12 mouse cellular contexts compared by ENCODE assay signal in the genomic region with DNA sequence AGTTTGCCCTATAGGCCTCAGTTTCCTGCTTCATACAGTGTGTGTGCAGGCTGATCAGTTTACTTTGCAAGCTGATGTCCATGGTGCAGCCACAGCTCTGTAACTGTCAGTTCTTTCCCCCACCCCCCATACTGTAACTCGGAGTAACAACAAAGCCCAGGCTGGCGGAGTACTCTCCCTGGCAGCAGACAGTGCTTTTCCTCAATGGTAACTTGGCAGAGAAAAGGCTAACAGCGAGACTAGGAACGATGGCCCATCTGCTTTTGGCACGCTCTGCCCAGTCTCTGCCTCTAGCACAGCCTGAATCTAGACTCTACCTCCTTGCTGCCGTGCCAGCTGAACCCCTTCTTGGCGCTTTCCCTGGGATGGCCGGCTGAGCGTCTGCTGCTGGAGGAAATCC. TPM values are rescaled to one million over a fixed set of nuclear protein-coding genes. Genes with fewer than 3 reads are reported as not detected.
DNase-seq lines count a peak whose midpoint lies in the region; ATAC-seq and TF ChIP-seq lines count a peak whose summit lies in the region.
"Had no signal": no experiment of that assay in that cellular context is flagged by ENCODE, and none has a peak within 500 bp of the region (broad histone marks: within the 10 kb centered on the region; RNA-seq: fewer than 3 reads in every experiment).

No protein-coding gene starts in this region.

- 0 out of 2 replicates have a peak overlapping the region, but pooled peaks have one; percentile 31 for H3K27ac ChIP-seq in forebrain, embryonic 15.5 days (replicated peaks)
- H3K27ac ChIP-seq in forebrain, embryonic 10.5 days, result no peak overlapping the region
- no peak overlapping the region for H3K27ac ChIP-seq in thymus, adult 2 months (ENCODE audit: control insufficient read depth, insufficient read depth, low read length)
- no peak overlapping the region for H3K27ac ChIP-seq in liver, embryonic 12.5 days
- H3K27ac ChIP-seq: kidney, postnatal 0 days; liver, embryonic 14.5 days; stomach, embryonic 15.5 days had no signal

- ATAC-seq in forebrain, embryonic 15.5 days (replicated peaks), result peak; percentile 85
- ATAC-seq in liver, embryonic 12.5 days, result no peak

- H3K9ac ChIP-seq in forebrain, embryonic 15.5 days (replicated peaks), result no peak overlapping the region
- no peak overlapping the region for H3K9ac ChIP-seq in liver, embryonic 12.5 days
- H3K9ac ChIP-seq: liver, embryonic 14.5 days; stomach, embryonic 15.5 days had no signal

- H3K36me3 ChIP-seq in forebrain, embryonic 15.5 days, result no peaks in the 10 kb centered on the region
- H3K36me3 ChIP-seq in forebrain, embryonic 10.5 days (replicated peaks), result no peaks in the 10 kb centered on the region
- peaks cover 25% of the 10 kb centered on the region for H3K36me3 ChIP-seq in thymus, adult 2 months (ENCODE audit: control insufficient read depth, insufficient read depth, low read length)
- H3K36me3 ChIP-seq in liver, embryonic 12.5 days, result no peaks in the 10 kb centered on the region
- H3K36me3 ChIP-seq: stomach, embryonic 15.5 days had no signal

- no peak overlapping the region for H3K4me2 ChIP-seq in forebrain, embryonic 15.5 days (replicated peaks)
- H3K4me2 ChIP-seq in liver, embryonic 12.5 days, result no peak overlapping the region
- H3K4me2 ChIP-seq: stomach, embryonic 15.5 days had no signal

- no peaks in the 10 kb centered on the region for H3K27me3 ChIP-seq in forebrain, embryonic 15.5 days
- H3K27me3 ChIP-seq in forebrain, embryonic 10.5 days (ENCODE audit: poor library complexity, severe bottlenecking), result peaks cover 95% of the 10 kb centered on the region
- no peaks in the 10 kb centered on the region for H3K27me3 ChIP-seq in thymus, adult 2 months (ENCODE audit: control insufficient read depth, insufficient read depth, low read length)
- H3K27me3 ChIP-seq in liver, embryonic 12.5 days (replicated peaks), result 0 out of 2 replicates have a peak, but pooled peaks cover 7% of the 10 kb centered on the region
- H3K27me3 ChIP-seq: stomach, embryonic 15.5 days had no signal

- TF ChIP-seq CTCF in thymus, adult 2 months (IDR thresholded peaks at IDR 0.05; ENCODE audit: borderline replicate concordance, control insufficient read depth, extremely low read depth, insufficient read depth, low read length, poor library complexity), result no peak

- 66% methylated on average over 9 of the region's 9 CpGs for WGBS in forebrain, embryonic 15.5 days
- WGBS in forebrain, embryonic 10.5 days, result 91% methylated on average over 9 of the region's 9 CpGs
- WGBS in thymus, adult 2 months, result 99% methylated on average over 9 of the region's 9 CpGs
- WGBS in liver, embryonic 12.5 days (ENCODE audit: insufficient replicate concordance), result 78% methylated on average over 9 of the region's 9 CpGs

- no peak for DNase-seq in forebrain, embryonic 10.5 days (ENCODE audit: extremely low spot score, low spot score)
- DNase-seq in right cerebral cortex, postnatal 10 days (ENCODE audit: low spot score in 2 of 2), result peak; percentile 71
- no peak for DNase-seq in right cerebral cortex, postnatal 14 days
- peak; percentile 35 for DNase-seq in layer of hippocampus, adult 9-10 months (ENCODE audit: low spot score)
- DNase-seq in thymus, postnatal 10 days (ENCODE audit: low spot score in 2 of 2), result no peak
- no peak for DNase-seq in thymus, adult 2 months
- DNase-seq: gastrocnemius, postnatal 25 days had no signal

- no peak for TF ChIP-seq POLR2A in thymus, adult 2 months (IDR thresholded peaks at IDR 0.05; ENCODE audit: control insufficient read depth, extremely low read depth, insufficient read depth, low read length, poor library complexity)

- H3K4me3 ChIP-seq in forebrain, embryonic 15.5 days, result no peak overlapping the region
- H3K4me3 ChIP-seq in forebrain, embryonic 10.5 days, result no peak overlapping the region
- H3K4me3 ChIP-seq in thymus, adult 2 months (ENCODE audit: control insufficient read depth, insufficient read depth, low read length), result no peak overlapping the region
- H3K4me3 ChIP-seq in liver, embryonic 12.5 days, result no peak overlapping the region
- H3K4me3 ChIP-seq: stomach, embryonic 15.5 days had no signal

- no peaks in the 10 kb centered on the region for H3K4me1 ChIP-seq in forebrain, embryonic 15.5 days
- no peaks in the 10 kb centered on the region for H3K4me1 ChIP-seq in forebrain, embryonic 10.5 days
- H3K4me1 ChIP-seq in thymus, adult 2 months (replicated peaks; ENCODE audit: control insufficient read depth, insufficient read depth, low read length), result no peaks in the 10 kb centered on the region
- no peaks in the 10 kb centered on the region for H3K4me1 ChIP-seq in liver, embryonic 12.5 days
- H3K4me1 ChIP-seq: stomach, embryonic 15.5 days had no signal

- H3K9me3 ChIP-seq in forebrain, embryonic 15.5 days, result no peaks in the 10 kb centered on the region
- no peaks in the 10 kb centered on the region for H3K9me3 ChIP-seq in forebrain, embryonic 10.5 days
- no peaks in the 10 kb centered on the region for H3K9me3 ChIP-seq in liver, embryonic 12.5 days (replicated peaks)
- H3K9me3 ChIP-seq: stomach, embryonic 15.5 days had no signal

RNA-seq across cellular contexts. Expression of a gene that starts 24.3 kb away (rescaled TPM):
- 0.13 and 0.15 TPM in 2 replicates for polyA plus RNA-seq in forebrain, embryonic 15.5 days (2015; fragmentation: Nextera tagmentation; extraction: Ambion mirVana)
- polyA plus RNA-seq in forebrain, embryonic 10.5 days (2016; fragmentation: Nextera tagmentation; extraction: Ambion mirVana), result 0.14 and 0.39 TPM in 2 replicates
- 1.4 and 1.5 TPM in 2 replicates for polyA plus RNA-seq in thymus, adult 2 months (2012; rRNA removed)
- polyA plus RNA-seq in liver, embryonic 12.5 days (2016; fragmentation: Nextera tagmentation; extraction: Ambion mirVana), result 0.26 and 0.28 TPM in 2 replicates

Comparison
In these comparisons a context has a peak if more than half of its experiments do, and no peak if none do; other contexts are left out.
1. DNase-seq: peak in right cerebral cortex, postnatal 10 days (2 of 2) and layer of hippocampus, adult 9-10 months (single experiment); none in forebrain, embryonic 10.5 days (single experiment), right cerebral cortex, postnatal 14 days (single experiment), thymus, postnatal 10 days (0 of 2) and thymus, adult 2 months (single experiment).